Mouse (Mus musculus) megakaryocyte, embryonic 14.5 days (primary cell): Measurements from ENCODE around the gene Kpna7.

Experiments
- FLI1 ChIP-seq: IDR thresholded peaks from 2 replicates; pipeline ENCODE4 v1.6.1; 2012; ENCODE audit warnings: low read length, inconsistent platforms, mixed read lengths
- GATA1 ChIP-seq: IDR thresholded peaks from 3 replicates; pipeline ENCODE4 v1.6.1; 2012; ENCODE audit warnings: mixed read lengths, low read length, inconsistent platforms, borderline replicate concordance

DNA sequence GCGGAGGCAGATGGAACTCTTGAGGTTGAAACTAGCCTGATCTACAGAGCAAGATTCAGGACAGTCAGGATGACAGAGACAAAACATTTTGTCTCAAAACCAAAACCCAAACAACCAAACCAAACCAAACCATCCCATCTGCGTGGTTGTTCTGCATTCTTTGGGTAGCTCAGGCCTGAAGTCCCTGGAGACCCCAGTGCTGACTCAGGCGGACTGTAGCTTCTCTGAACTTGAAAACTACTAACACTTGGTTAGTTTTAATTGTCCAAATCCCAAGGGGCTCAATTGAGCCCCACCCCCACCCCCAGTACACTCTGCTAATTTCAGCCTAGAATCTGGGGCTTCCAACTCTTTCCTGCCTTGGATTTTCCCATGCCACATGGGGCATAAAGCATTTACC, 80.5 kb downstream of the Kpna7 start:
- TF ChIP-seq GATA1, result no peak
- no peak for TF ChIP-seq FLI1
